Mouse (Mus musculus) intestine, embryonic 14.5 days (tissue): ENCODE results near the gene Evx1. TPM values are rescaled to one million over a fixed set of nuclear protein-coding genes. Genes with fewer than 3 reads are reported as not detected.

Experiments
- ATAC-seq: fragments of 200-750 bp; cut with Nextera tagmentation; replicated peaks from 2 replicates; pipeline ENCODE4 v1.8.0; 2017; ENCODE audit warnings: low read depth, moderate number of reproducible peaks, moderate TSS enrichment, moderate library complexity; ENCODE audit not compliant: low FRiP score, low TSS enrichment
- DNase-seq: peaks from one replicate; pipeline ENCODE4 v3.0.0-alpha.2; 2018; ENCODE audit warnings: low spot score
- H3K27ac ChIP-seq: fragments of 300-500 bp; sonication (generic); 2 replicates; pipeline ENCODE4 v1.5.1; 2014; ENCODE audit warnings: low read depth, mild to moderate bottlenecking, control low read depth
- H3K27me3 ChIP-seq: fragments of 300-500 bp; sonication (generic); replicated peaks from 2 replicates; pipeline ENCODE4 v1.6.1; 2014; ENCODE audit warnings: low read length, control low read depth; ENCODE audit not compliant: control insufficient read depth, insufficient read depth
- H3K36me3 ChIP-seq: fragments of 300-500 bp; sonication (generic); 2 replicates; pipeline ENCODE4 v1.6.1; 2014; ENCODE audit warnings: low read length, control low read depth; ENCODE audit not compliant: control insufficient read depth, insufficient read depth
- H3K4me1 ChIP-seq: fragments of 300-500 bp; sonication (generic); replicated peaks from 2 replicates; pipeline ENCODE4 v1.6.1; 2014; ENCODE audit warnings: low read length, control low read depth, mixed read lengths; ENCODE audit not compliant: control insufficient read depth, insufficient read depth
- H3K4me2 ChIP-seq: fragments of 300-500 bp; sonication (generic); 2 replicates; pipeline ENCODE4 v1.6.1; 2014; ENCODE audit warnings: low read length
- H3K4me3 ChIP-seq: fragments of 300-500 bp; sonication (generic); 2 replicates; pipeline ENCODE4 v1.5.1; 2014; ENCODE audit warnings: low read depth, low read length, control low read depth, mixed read lengths
- H3K9ac ChIP-seq: fragments of 300-500 bp; sonication (generic); 2 replicates; pipeline ENCODE4 v1.6.1; 2014; ENCODE audit warnings: mild to moderate bottlenecking, low read length
- H3K9me3 ChIP-seq: fragments of 300-500 bp; sonication (generic); 2 replicates; pipeline ENCODE4 v1.6.1; 2016; ENCODE audit warnings: low read length, control low read depth; ENCODE audit not compliant: control insufficient read depth
- WGBS: fragments of 180-500 bp; shearing (Covaris S2); extraction: QIAGEN DNeasy Blood & Tissue Kit; methylation state at CpG from one replicate; pipeline ENCODE4 v1.1.7; 2014; 5-methylcytosine and 5-hydroxymethylcytosine counted together
- polyA plus RNA-seq: library from polyadenylated mRNA; unstranded; fragments of >200 nt; fragmentation: Nextera tagmentation; extraction: Ambion mirVana; gene quantifications from 2 replicates; pipeline ENCODE4 v1.2.1, GENCODE M21; 2014

Evx1 gene
- polyA plus RNA-seq, 1 experiment from 2014 or later: not detected

DNA sequence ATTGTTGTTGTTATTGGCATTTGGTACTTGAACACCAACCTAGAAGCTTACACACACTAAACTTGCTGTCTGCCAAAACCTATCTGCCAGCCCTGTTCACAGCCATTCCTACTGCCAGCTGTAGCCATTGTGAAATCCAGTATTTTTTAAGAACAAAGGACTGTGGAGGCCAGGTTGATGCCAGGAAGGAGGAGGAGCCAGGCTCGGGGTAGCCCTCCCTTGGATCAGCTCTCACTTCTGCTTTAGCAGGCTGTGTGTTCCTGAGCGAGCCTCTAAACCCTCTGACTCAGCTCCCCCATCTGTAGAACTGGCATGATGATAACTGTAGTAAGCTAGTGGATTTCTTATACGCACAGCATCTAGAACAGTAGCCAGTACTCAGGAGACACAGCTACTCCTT, 9.9 kb upstream of the Evx1 start:
- Histone ChIP-seq H3K9me3 (no peaks in the 10 kb centered on the region), H3K4me1 (no peaks in the 10 kb centered on the region), H3K27me3 (peaks cover 36% of the 10 kb centered on the region), H3K36me3 (no peaks in the 10 kb centered on the region), H3K4me3 (no peak overlapping the region), H3K9ac (no peak overlapping the region), H3K27ac (no peak overlapping the region), H3K4me2 (no peak overlapping the region)
- ATAC-seq (no peak), DNase-seq (no peak)
- 50% methylated on average over 3 of the region's 3 CpGs for WGBS

DNA sequence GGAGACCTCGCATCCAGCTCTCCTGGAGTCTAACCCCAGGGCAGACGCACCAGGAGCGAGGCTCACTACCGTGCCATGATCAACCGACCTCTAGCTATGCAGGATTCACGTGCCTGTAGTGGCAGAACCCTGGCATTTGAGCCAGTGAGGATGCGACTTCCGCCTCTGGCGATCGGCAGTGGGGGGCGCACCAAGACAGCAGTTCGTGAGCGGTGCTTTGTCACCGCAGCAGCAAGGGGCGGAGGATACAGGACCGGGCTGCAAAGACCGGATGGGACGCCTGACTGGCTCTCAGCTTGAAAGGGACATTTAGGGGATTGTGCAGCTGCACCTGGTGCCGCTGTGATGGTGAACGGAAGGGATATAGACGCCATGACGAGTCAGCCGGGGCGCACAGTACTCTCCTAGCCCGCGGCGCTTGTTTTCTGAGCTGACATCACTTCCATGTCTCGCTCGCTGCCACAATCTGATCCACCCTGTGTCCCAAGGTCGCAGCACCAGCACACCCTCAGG, 7.4 kb upstream of the Evx1 start:
- Histone ChIP-seq H3K27me3 (peaks cover 62% of the 10 kb centered on the region), H3K4me2 (peak overlapping the region; percentile 80), H3K4me1 (0 out of 2 replicates have a peak, but pooled peaks cover 3% of the 10 kb centered on the region), H3K27ac (no peak overlapping the region), H3K4me3 (peak overlapping the region; percentile 44), H3K9ac (peak overlapping the region; percentile 18; the same call in 1 of the 2 replicates), H3K9me3 (no peaks in the 10 kb centered on the region), H3K36me3 (no peaks in the 10 kb centered on the region)
- peak; percentile 81 for DNase-seq
- peak; percentile 72 for ATAC-seq
- under 1% methylated on average over 30 of the region's 30 CpGs for WGBS

DNA sequence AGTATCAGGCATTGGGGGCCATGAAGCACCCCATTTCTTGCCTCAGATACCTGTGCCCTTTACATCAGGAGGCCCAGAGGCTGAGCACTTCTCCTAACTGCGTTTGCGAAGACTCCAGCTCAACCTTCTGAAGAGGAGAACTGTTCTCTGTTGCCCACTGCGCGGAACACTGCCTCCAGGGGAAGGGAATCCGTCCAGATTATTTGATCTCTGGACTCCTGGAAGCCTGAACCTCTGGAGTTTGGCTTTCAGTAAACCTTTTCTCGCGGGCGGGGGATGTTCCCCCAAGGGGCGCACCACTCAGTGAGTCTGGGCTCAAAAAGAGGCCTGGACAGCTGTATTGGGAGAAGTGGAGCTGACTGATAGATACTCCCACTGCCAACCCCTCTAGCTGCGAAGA, 3.5 kb upstream of the Evx1 start:
- no peaks in the 10 kb centered on the region for H3K9me3 ChIP-seq
- 50% methylated on average over 10 of the region's 10 CpGs for WGBS
- no peaks in the 10 kb centered on the region for H3K36me3 ChIP-seq
- no peak overlapping the region for H3K4me2 ChIP-seq
- DNase-seq (no peak), ATAC-seq (no peak)
- no peak overlapping the region for H3K9ac ChIP-seq
- no peak overlapping the region for H3K4me3 ChIP-seq
- no peak overlapping the region for H3K27ac ChIP-seq
- H3K4me1 ChIP-seq: 0 out of 2 replicates have a peak, but pooled peaks cover 3% of the 10 kb centered on the region
- peaks cover 98% of the 10 kb centered on the region for H3K27me3 ChIP-seq

DNA sequence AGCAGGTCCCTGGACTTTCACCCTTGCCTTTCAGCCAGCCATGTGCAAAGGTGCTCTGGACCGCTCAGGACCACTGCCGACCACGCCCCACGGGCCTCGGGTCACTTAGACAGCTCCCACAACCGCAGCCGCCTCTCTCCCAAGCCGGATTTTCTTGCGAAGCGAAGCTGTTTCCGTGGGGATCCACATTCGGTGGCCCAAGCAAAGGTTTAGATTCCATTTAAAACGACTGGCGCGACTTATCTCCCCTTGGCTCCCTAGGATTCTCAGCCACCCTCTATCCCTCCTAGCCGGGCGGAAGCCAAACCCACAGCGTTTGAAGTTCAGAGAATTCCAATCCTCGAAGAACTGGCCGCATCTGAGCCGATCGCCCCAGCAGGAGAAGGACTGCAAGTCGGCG, 2.9 kb upstream of the Evx1 start:
- H3K4me2 ChIP-seq: peak overlapping the region; percentile 24; the same call in 1 of the 2 replicates
- DNase-seq (peak; percentile 69), ATAC-seq (no peak)

DNA sequence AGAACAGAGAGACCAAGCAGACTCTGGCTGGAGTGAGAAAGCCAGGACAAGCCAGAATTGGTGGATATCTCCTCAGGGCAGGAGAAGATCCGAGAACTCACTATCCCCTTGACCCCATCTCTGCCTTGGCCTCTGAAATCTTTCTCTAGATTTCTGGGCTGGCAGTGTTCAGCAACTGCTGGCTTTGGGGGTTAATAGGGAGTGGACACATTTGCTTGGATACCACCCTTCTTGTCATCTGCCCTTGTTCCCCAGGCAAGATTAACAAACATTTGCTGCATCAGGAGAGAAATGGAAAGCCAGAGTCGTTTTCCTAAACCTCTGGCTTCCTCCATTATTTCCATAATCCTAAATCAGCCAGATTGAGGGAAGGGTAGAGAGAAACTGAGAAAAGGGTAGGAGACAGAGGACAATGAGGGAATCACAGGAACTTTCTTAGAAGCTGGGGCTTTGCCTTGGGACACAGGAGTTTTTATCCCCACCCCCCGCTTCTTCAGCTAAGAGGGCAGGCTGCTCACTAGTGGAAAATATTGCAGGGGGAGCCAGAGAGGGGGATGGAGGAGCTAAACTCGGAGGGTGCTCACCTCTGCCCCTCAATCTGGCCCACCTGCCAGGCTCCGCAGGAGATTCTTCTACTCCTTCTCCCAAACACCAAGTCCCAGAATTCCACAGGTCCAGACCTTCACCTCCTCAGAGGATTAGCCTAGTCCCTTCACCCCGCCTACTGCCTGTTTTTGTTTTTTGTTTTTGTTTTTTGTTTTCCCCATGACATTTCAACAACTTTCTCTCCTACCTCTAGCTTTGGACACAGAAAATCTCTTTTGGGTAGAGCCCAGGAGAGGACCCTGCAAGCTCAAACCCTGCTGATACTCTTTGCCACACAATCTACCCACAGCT, 1.4 kb upstream of the Evx1 start:
- no peak for ATAC-seq
- Histone ChIP-seq H3K36me3 (no peaks in the 10 kb centered on the region), H3K9ac (no peak overlapping the region), H3K27ac (no peak overlapping the region), H3K9me3 (no peaks in the 10 kb centered on the region), H3K4me3 (no peak overlapping the region), H3K4me2 (no peak overlapping the region), H3K4me1 (peaks cover 7% of the 10 kb centered on the region; the same call in 1 of the 2 replicates), H3K27me3 (peaks cover 100% of the 10 kb centered on the region)
- WGBS: 16% methylated on average over 6 of the region's 6 CpGs
- no peak for DNase-seq

More for the DNA sequence above, 2.9 kb upstream of the Evx1 start:
- WGBS: 2% methylated on average over 24 of the region's 24 CpGs
- Histone ChIP-seq H3K36me3 (no peaks in the 10 kb centered on the region), H3K27ac (no peak overlapping the region), H3K4me3 (peak overlapping the region; percentile 8; the same call in 1 of the 2 replicates), H3K27me3 (peaks cover 100% of the 10 kb centered on the region), H3K4me1 (0 out of 2 replicates have a peak, but pooled peaks cover 3% of the 10 kb centered on the region), H3K9ac (no peak overlapping the region), H3K9me3 (no peaks in the 10 kb centered on the region)

DNA sequence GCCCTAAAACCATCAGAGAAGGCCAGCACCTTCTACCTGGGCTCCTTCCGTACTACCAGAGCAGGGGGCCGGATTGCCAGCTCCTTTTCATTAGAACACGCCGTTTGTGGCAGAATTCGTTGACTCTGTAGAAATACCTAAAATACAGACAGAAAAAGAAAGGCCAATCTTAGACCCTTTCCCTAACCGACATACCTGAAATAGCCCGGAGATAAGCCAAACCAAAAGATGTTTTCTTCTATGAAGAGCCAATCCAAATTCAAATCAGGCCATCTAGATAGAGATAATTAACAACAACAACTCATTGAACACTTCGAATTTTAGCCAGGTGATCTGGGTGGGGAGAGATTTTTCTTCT, 761 bp upstream of the Evx1 start:
- H3K36me3 ChIP-seq: no peaks in the 10 kb centered on the region
- H3K9me3 ChIP-seq: no peaks in the 10 kb centered on the region
- H3K4me3 ChIP-seq: no peak overlapping the region
- peaks cover 100% of the 10 kb centered on the region for H3K27me3 ChIP-seq
- no peak overlapping the region for H3K4me2 ChIP-seq
- ATAC-seq: no peak
- 10% methylated on average over 8 of the region's 8 CpGs for WGBS
- H3K4me1 ChIP-seq: peaks cover 7% of the 10 kb centered on the region; the same call in 1 of the 2 replicates
- peak; percentile 66 for DNase-seq
- H3K27ac ChIP-seq: no peak overlapping the region
- no peak overlapping the region for H3K9ac ChIP-seq

- Histone ChIP-seq H3K36me3 (no peaks in the 10 kb centered on the region), H3K27me3 (peaks cover 100% of the 10 kb centered on the region), H3K9ac (no peak overlapping the region), H3K27ac (no peak overlapping the region), H3K4me3 (no peak overlapping the region; the same call in 1 of the 2 replicates), H3K9me3 (no peaks in the 10 kb centered on the region), H3K4me1 (peaks cover 7% of the 10 kb centered on the region; the same call in 1 of the 2 replicates), H3K4me2 (peak overlapping the region; percentile 9; the same call in 1 of the 2 replicates)
- under 1% methylated on average over 27 of the region's 27 CpGs for WGBS
- ATAC-seq (no peak), DNase-seq (peak; percentile 72)
Measured at GRCm38 (mm10) chr6:52314304-52315100, 1.2 kb downstream of the Evx1 start.
